ENCODE assay signal across 12 mouse cellular contexts in the genomic region with DNA sequence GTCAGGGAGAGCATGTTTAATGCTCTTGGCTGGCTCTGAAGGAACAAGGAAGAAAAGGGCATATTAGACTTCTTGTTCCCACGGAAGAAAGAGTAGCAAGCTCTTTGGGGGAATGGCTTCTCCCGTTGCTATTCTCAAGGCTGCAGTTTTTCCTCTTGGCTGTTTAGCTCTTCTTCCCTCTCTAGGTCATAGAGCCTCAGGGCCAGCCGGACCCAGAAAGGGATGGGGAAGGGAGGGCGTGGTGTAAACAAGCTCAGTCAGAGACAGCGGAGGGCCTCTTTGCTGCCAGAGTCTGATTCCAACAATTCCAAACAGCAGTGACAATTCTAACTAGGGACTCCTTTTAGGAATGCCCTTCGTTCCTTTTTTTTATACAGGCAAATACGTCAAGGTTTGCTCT. TPM values are rescaled to one million over a fixed set of nuclear protein-coding genes. Genes with fewer than 3 reads are reported as not detected.
DNase-seq lines count a peak whose midpoint lies in the region; ATAC-seq and TF ChIP-seq lines count a peak whose summit lies in the region.
"Had no signal": no experiment of that assay in that cellular context is flagged by ENCODE, and none has a peak within 500 bp of the region (broad histone marks: within the 10 kb centered on the region; RNA-seq: fewer than 3 reads in every experiment).

No protein-coding gene starts in this region.

- H3K4me3 ChIP-seq in kidney, embryonic 16.5 days (ENCODE audit: low read length): no peak overlapping the region
- no peak overlapping the region for H3K4me3 ChIP-seq in kidney, adult 2 months (ENCODE audit: insufficient read depth, low read depth, low read length)
- no peak overlapping the region for H3K4me3 ChIP-seq in brown adipose tissue, adult 24 weeks (ENCODE audit: insufficient read depth, low read depth, low read length)
- no peak overlapping the region for H3K4me3 ChIP-seq in heart, embryonic 15.5 days
- H3K4me3 ChIP-seq: embryonic facial prominence, embryonic 10.5 days; forebrain, embryonic 12.5 days; liver, embryonic 15.5 days had no signal

- no peaks in the 10 kb centered on the region for H3K36me3 ChIP-seq in kidney, embryonic 16.5 days (ENCODE audit: insufficient read depth, low read length)
- no peaks in the 10 kb centered on the region for H3K36me3 ChIP-seq in kidney, adult 2 months (ENCODE audit: control insufficient read depth, insufficient read depth, low read length)
- H3K36me3 ChIP-seq in heart, embryonic 15.5 days: no peaks in the 10 kb centered on the region
- H3K36me3 ChIP-seq: embryonic facial prominence, embryonic 10.5 days; forebrain, embryonic 12.5 days; liver, embryonic 15.5 days had no signal

- WGBS in kidney, embryonic 16.5 days: 40% methylated on average over 7 of the region's 7 CpGs
- 44% methylated on average over 7 of the region's 7 CpGs for WGBS in kidney, adult 2 months
- WGBS in heart, embryonic 15.5 days: 26% methylated on average over 7 of the region's 7 CpGs

- no peaks in the 10 kb centered on the region for H3K27me3 ChIP-seq in kidney, embryonic 16.5 days (ENCODE audit: insufficient read depth, low read length)
- H3K27me3 ChIP-seq in kidney, adult 2 months (replicated peaks; ENCODE audit: control insufficient read depth, insufficient read depth, low read length): no peaks in the 10 kb centered on the region
- H3K27me3 ChIP-seq in heart, embryonic 15.5 days: no peaks in the 10 kb centered on the region
- H3K27me3 ChIP-seq: forebrain, embryonic 12.5 days; liver, embryonic 15.5 days had no signal

- ATAC-seq in kidney, embryonic 16.5 days (ENCODE audit: low FRiP score, low TSS enrichment): no peak
- ATAC-seq in heart, embryonic 15.5 days (replicated peaks; ENCODE audit: insufficient number of reproducible peaks, insufficient read depth, low FRiP score, low read depth): peak; percentile 50; the same call in 1 of the 2 replicates
- ATAC-seq in frontal cortex, adult (ENCODE audit: low TSS enrichment): no peak
- ATAC-seq: CD4-positive, CD25-positive, alpha-beta regulatory T cell, adult 4 months had no signal

- no peak for TF ChIP-seq POLR2A in kidney, adult 2 months (IDR thresholded peaks at IDR 0.05; ENCODE audit: low read depth, low read length)

- H3K4me1 ChIP-seq in kidney, embryonic 16.5 days (ENCODE audit: insufficient read depth, low read length): 0 out of 2 replicates have a peak, but pooled peaks cover 6% of the 10 kb centered on the region
- no peaks in the 10 kb centered on the region for H3K4me1 ChIP-seq in kidney, adult 2 months (ENCODE audit: control insufficient read depth, insufficient read depth, low read length)
- H3K4me1 ChIP-seq in brown adipose tissue, adult 24 weeks (ENCODE audit: control insufficient read depth, insufficient read depth, insufficient read length, low read length): no peaks in the 10 kb centered on the region
- H3K4me1 ChIP-seq in heart, embryonic 15.5 days (replicated peaks): peaks cover 13% of the 10 kb centered on the region
- H3K4me1 ChIP-seq: forebrain, embryonic 12.5 days had no signal

- no peak for DNase-seq in kidney, adult 2 months
- peak; percentile 51 for DNase-seq in lung, postnatal 36 days
- no peak for DNase-seq in c-Kit-positive CD71-positive TER-119-positive erythroid progenitor cells, embryonic 14.5 days (ENCODE audit: low spot score)
- no peak for DNase-seq in embryo, embryonic 11 days

- no peak for TF ChIP-seq CTCF in kidney, adult 2 months (conservative IDR thresholded peaks at IDR 0.05; ENCODE audit: insufficient read depth, insufficient read length, low read depth, low read length)

- no peak overlapping the region for H3K9ac ChIP-seq in kidney, embryonic 16.5 days (replicated peaks; ENCODE audit: low read length)
- H3K9ac ChIP-seq in heart, embryonic 15.5 days: no peak overlapping the region
- H3K9ac ChIP-seq: forebrain, embryonic 12.5 days; liver, embryonic 15.5 days had no signal

- peak overlapping the region; percentile 11; the same call in 1 of the 2 replicates for H3K4me2 ChIP-seq in kidney, embryonic 16.5 days (replicated peaks; ENCODE audit: low read depth, low read length)
- H3K4me2 ChIP-seq in heart, embryonic 15.5 days: peak overlapping the region; percentile 28
- H3K4me2 ChIP-seq: forebrain, embryonic 12.5 days; liver, embryonic 15.5 days had no signal

- H3K9me3 ChIP-seq in kidney, embryonic 16.5 days (ENCODE audit: low read length): no peaks in the 10 kb centered on the region
- H3K9me3 ChIP-seq in heart, embryonic 15.5 days (replicated peaks): no peaks in the 10 kb centered on the region
- H3K9me3 ChIP-seq: embryonic facial prominence, embryonic 10.5 days; forebrain, embryonic 12.5 days; liver, embryonic 15.5 days had no signal

- peak overlapping the region; percentile 27; the same call in 1 of the 2 replicates for H3K27ac ChIP-seq in kidney, embryonic 16.5 days (ENCODE audit: low read length)
- no peak overlapping the region for H3K27ac ChIP-seq in kidney, adult 2 months (ENCODE audit: insufficient read depth, low read depth, low read length)
- H3K27ac ChIP-seq in brown adipose tissue, adult 24 weeks (replicated peaks; ENCODE audit: low read depth, low read length): 0 out of 2 replicates have a peak overlapping the region, but pooled peaks have one; percentile 23
- H3K27ac ChIP-seq in heart, embryonic 15.5 days: peak overlapping the region; percentile 49
- H3K27ac ChIP-seq: embryonic facial prominence, embryonic 10.5 days; forebrain, embryonic 12.5 days; liver, embryonic 15.5 days had no signal

RNA-seq across cellular contexts. Expression of gene Neb, which starts 7.8 kb away (rescaled TPM):
- 4.9 TPM in 2 replicates for polyA plus RNA-seq in kidney, embryonic 16.5 days (2015; fragmentation: Nextera tagmentation; extraction: Ambion mirVana)
- polyA plus RNA-seq in kidney, adult 2 months (2012; rRNA removed): 0.12 and 5.9 TPM in 2 replicates
- 9.7 and 25.7 TPM in 2 replicates for polyA plus RNA-seq in brown adipose tissue, adult 24 weeks (2012; ENCODE audit: insufficient read depth, insufficient read length, missing spikeins)
- polyA plus RNA-seq in heart, embryonic 15.5 days (2015; fragmentation: Nextera tagmentation; extraction: Ambion mirVana): 2.5 and 3.9 TPM in 2 replicates

RNA-seq across cellular contexts. Expression of gene Arl5a, which starts 38.7 kb away (rescaled TPM):
- polyA plus RNA-seq in kidney, embryonic 16.5 days (2015; fragmentation: Nextera tagmentation; extraction: Ambion mirVana): 35.6 and 45.3 TPM in 2 replicates
- polyA plus RNA-seq in kidney, adult 2 months (2012; rRNA removed): 12.4 and 14.7 TPM in 2 replicates
- 29.5 and 36.8 TPM in 2 replicates for polyA plus RNA-seq in brown adipose tissue, adult 24 weeks (2012; ENCODE audit: insufficient read depth, insufficient read length, missing spikeins)
- 42.2 and 45.2 TPM in 2 replicates for polyA plus RNA-seq in heart, embryonic 15.5 days (2015; fragmentation: Nextera tagmentation; extraction: Ambion mirVana)
